Mouse (Mus musculus) left cerebral cortex, adult 8-10 months (tissue): Measurements from ENCODE around the gene Lrrc14b. TPM values are rescaled to one million over a fixed set of nuclear protein-coding genes. Genes with fewer than 3 reads are reported as not detected.

Experiments used
- microRNA-seq, 2 experiments: library from miRNA; unstranded; fragments of <30 nt; microRNA quantifications; one replicate each; pipeline ENCODE4 v1.2.0; 2022
- total RNA-seq, 4 experiments: library from RNA; stranded (reverse); gene quantifications; 2 replicates each; pipeline ENCODE4 v1.2.4; 2022

Gene Lrrc14b
- total RNA-seq, 4 experiments from 2014 or later = 0.11 to 0.35 (median 0.19) TPM

Small RNAs within 50 kb of the gene (microRNA-seq; reads per million reads assigned to microRNA genes)
- gene Mir692-3 = 0 reads per million in 2 experiments

Other genes with a start within 250 kb of the Lrrc14b start
- gene Slc9a3, start 242.5 kb downstream of the Lrrc14b start, total RNA-seq = 1 to 10 TPM; 2.0 to 2.7 (median 2.4) TPM
- 10 to 100 TPM; 76.1 to 77.0 (median 76.6) TPM for gene Exoc3, start 155.3 kb downstream of the Lrrc14b start, total RNA-seq
- gene Ahrr, start 71.7 kb downstream of the Lrrc14b start, total RNA-seq = 1 to 10 TPM in 3 of 4 experiments, under 1 TPM in 1; 0.85 to 2.0 (median 1.2) TPM
- 10 to 100 TPM; 80.1 to 87.1 (median 82.4) TPM for gene Pdcd6, start 46.4 kb downstream of the Lrrc14b start, total RNA-seq
- 100 to 1,000 TPM; 345 to 381 (median 357) TPM for gene Sdha, start 13.7 kb downstream of the Lrrc14b start, total RNA-seq
- 10 to 100 TPM; 78.1 to 94.3 (median 82.4) TPM for gene Ccdc127, start 13.7 kb downstream of the Lrrc14b start, total RNA-seq
- 1 to 10 TPM; 4.1 to 6.2 (median 4.8) TPM for gene Zfp72, start 26.8 kb upstream of the Lrrc14b start, total RNA-seq
- gene Ftl1-ps1, start 35.7 kb upstream of the Lrrc14b start, total RNA-seq = 100 to 1,000 TPM; 153 to 247 (median 197) TPM
- gene Zfp825, start 130.0 kb upstream of the Lrrc14b start, total RNA-seq = 1 to 10 TPM; 7.9 to 8.5 (median 8.2) TPM